Mouse (Mus musculus) lung, adult 18-20 months (tissue): ENCODE data around the gene Zfp46.

Experiments
- DNase-seq, 2 experiments: peaks; one replicate each; pipeline ENCODE4 v3.0.0; 2022; ENCODE audit warnings: mixed read lengths in 2 of 2

Gene Zfp46

DNA sequence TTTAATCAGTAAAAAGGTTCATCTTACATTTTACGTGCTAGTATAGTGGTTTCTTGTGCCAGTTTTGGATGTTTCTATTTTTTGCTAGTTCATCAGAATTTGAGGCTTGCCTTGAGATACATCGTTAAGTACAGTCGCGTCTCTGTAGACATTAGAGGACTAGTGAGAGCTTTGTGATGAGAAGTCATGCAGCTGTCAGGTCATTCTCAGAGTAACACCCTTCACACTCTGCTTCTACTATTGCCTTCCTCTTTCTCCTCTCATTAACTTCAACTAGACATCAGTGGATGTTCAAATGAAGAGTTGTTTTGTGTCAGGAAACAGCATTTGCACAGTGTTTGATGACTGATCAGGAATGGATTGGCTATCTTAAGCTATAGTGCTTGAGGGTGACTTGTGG, 28.1 kb downstream of the Zfp46 start:
- no peak for DNase-seq

DNA sequence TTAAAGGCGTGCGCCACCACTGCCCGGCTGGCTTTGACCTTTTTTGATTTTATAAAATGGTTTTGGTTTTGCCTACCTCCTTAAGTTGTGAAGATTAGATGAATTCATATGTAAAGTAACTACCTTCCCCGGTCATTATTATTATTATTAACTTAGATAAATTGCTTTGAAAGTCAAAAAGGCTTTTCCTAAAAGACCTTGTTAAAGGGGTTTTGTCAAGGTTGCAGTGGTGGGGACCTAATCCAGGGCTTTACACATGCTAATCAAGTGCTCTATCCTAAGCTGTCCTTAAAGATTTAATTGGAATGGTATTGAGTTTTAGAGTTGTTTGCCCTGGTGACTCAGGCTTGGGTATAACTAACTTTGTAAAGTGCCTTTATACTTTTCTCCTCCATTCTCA, 33.2 kb downstream of the Zfp46 start:
- no peak for DNase-seq

DNA sequence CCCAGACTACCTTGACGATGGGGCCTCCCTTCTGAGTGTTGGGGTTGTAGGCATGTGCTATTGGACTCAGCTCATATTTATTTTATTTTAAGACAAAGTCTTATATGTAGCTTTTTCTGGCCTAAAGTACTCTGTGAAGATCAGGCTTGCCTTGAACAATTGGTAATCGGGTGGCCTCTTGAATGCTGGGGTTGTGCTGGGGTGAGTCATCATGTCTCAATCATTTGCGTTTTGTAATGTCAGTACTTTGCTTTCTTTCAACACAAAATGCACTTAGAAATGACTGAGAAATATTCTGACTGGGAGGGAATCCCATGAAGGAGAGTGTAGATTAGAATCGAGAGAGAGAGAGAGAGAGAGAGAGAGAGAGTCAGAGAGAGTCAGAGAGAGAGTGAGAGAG, 35.5 kb downstream of the Zfp46 start:
- DNase-seq: peak in 1 of 2 experiments; percentile 22

DNA sequence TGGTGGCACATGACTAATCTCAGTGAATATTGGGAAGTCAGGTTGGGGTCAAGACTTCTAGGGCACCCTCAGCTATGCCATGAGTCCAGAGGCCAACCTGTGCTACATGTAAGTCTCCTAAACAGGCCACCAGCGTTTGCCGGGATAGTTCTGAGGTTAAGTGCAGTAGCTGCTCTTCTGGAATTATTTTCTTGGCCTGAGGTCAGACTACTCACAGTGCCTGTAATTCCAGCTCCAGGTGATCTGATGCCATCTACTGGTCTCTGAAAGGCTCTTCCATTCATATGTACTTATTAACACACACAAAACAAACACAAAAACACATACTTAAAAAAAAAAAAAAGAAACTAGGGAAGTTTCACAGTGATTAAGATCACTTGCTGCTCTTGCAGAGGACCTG, 39.7 kb downstream of the Zfp46 start:
- DNase-seq: peak; percentile 14 to 56

DNA sequence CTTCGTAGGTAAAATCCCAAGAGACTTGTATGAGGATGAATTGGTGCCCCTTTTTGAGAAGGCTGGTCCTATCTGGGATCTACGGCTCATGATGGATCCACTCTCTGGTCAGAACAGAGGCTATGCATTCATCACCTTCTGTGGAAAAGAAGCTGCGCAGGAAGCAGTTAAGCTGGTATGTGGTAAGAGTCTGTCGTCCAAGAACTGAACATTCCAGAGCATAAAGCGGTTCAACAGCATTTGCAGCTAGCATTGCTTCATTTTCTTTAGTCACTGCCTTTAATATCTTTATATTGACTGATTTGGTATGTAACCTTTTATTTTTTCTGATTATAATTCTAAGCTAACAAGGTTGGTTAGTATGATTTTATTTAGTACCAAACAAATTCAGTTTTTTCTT, 42.8 kb downstream of the Zfp46 start:
- DNase-seq: no peak

DNA sequence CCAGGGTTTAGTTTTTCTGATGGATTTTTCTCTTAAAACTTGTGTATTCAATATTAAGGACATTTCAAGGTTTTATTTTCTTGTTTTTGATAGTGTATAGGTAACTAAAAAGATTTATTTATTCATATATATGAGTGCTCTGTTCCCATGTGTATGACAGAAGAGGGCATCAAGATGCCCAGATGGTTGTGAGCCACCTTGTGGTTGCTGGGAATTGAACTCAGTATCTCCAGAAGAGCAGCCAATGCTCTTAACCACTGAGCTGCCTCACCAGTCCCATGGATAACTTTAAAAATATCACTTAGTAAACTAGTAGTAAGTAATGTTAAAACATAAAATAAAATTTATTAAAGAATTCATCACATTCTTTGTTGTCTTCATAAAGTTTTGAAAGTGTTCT, 43.6 kb downstream of the Zfp46 start:
- DNase-seq: no peak

DNA sequence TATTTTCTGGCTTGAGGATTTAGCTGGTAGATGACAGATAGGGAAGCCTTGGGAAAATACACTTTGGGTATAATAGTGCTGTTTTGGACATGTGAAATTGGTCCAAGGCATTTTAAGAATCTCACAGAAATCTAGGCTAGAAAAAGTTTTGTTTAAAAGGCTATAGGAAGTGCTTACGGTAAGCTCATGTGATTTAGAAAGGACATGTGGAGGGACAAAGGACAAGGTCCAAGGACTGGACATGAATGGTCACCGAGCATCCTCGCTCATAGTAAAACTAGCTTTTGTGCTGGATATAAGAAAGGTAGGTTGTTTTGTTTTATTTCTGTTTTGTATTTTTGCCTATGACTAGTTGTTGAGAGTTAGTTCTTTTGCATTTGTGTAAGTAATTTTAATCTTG, 47.2 kb downstream of the Zfp46 start:
- DNase-seq: no peak

DNA sequence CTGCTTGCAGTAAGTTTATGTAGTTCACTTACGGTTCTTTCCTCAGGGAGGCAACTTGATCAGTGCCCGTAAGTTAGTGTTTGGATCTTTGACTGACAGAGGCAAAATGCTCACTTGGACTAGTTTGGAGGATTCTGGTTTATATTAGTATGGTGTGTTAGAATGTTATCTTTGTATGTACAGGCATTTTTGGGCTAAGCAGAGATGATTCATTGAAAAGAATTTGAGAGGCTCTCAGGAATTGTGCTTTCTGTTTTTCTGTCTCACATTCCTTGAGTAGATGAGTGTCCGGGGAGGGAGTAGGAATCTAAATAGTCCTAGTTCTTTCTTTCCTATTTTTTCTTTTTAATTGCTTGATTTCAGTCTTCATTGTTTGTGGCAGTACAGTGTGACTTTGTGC, 48.7 kb downstream of the Zfp46 start:
- no peak for DNase-seq

DNA sequence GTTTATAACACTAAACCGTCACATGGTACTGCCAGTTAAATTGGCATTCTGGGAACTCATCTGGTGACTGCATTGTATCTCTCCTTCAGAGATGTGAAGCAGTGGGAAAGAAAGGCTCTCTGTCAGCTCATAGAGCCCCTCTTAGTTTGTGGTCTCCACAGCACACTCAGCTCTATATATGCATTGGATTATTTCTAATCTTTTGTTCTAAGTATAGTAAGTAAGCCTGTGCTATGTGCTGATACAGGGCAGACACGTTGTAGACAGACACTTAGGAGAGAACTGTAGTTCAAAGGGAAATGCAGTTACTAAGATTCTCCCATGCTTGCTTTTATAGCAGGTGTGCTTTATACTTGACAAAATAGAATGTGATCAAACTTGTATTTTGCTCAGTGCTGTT, 50.6 kb downstream of the Zfp46 start:
- DNase-seq: no peak

DNA sequence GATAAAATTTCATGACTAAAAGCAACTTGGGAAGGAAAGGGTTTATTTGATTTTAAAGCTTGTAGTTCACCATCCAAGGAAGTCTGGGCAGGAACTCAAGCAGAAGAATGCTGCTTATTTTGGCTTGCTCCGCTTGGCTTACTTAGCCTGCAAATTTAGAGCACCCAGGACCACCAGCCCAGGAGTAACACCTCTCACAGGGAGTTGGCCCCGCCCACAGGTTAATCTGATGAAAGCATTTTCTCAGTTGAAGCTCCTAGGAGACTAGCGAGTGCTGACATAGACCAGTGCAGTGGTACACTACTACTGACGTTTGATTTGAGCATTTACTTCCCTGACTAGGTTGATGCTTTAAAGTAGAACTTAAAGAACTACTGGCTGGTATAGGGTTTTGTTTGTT, 52.6 kb downstream of the Zfp46 start:
- DNase-seq: no peak
